17 mouse cellular contexts compared by ENCODE assay signal in genomic region chr3:75682881-75683280, GRCm38 (mm10).
"Had no signal": no experiment of that assay in that cellular context is flagged by ENCODE, and none has a peak within 500 bp of the region (broad histone marks: within the 10 kb centered on the region; RNA-seq: fewer than 3 reads in every experiment).

No protein-coding gene starts in this region.

- H3K4me3 ChIP-seq: layer of hippocampus, adult 2 months; liver, embryonic 13.5 days; midbrain, embryonic 12.5 days; midbrain, embryonic 15.5 days; myocyte had no signal

- DNase-seq: kidney, adult 2 months; kidney, postnatal 25 days; layer of hippocampus, adult 9-11 months; liver, embryonic 13.5 days; lung, embryonic 14.5 days; retina, postnatal 1 day; right cerebral cortex, postnatal 25 days; spleen, adult 18-20 months; thymus, adult 2 months; thymus, postnatal 36 days had no signal

- H3K36me3 ChIP-seq: liver, embryonic 13.5 days; midbrain, embryonic 12.5 days; midbrain, embryonic 15.5 days had no signal

- H3K9me3 ChIP-seq: liver, embryonic 13.5 days; midbrain, embryonic 12.5 days; midbrain, embryonic 15.5 days had no signal

- H3K27me3 ChIP-seq: liver, embryonic 13.5 days; midbrain, embryonic 12.5 days; midbrain, embryonic 15.5 days had no signal

- H3K27ac ChIP-seq: kidney, postnatal 0 days; layer of hippocampus, adult 2 months; liver, embryonic 13.5 days; macrophage; midbrain, embryonic 12.5 days; midbrain, embryonic 15.5 days had no signal

- ATAC-seq: lung, postnatal 0 days; midbrain, embryonic 15.5 days had no signal

- H3K4me1 ChIP-seq: liver, embryonic 13.5 days; midbrain, embryonic 12.5 days; midbrain, embryonic 15.5 days had no signal
